Mouse (Mus musculus) cerebral cortex, adult 2 months (tissue): ENCODE measurements around the gene Gm45261.

Experiments used
- WGBS: fragments of 180-500 bp; shearing (Covaris S2); methylation state at CpG from one replicate; pipeline ENCODE4 v1.1.7; 2018; 5-methylcytosine and 5-hydroxymethylcytosine counted together

Gene Gm45261

DNA sequence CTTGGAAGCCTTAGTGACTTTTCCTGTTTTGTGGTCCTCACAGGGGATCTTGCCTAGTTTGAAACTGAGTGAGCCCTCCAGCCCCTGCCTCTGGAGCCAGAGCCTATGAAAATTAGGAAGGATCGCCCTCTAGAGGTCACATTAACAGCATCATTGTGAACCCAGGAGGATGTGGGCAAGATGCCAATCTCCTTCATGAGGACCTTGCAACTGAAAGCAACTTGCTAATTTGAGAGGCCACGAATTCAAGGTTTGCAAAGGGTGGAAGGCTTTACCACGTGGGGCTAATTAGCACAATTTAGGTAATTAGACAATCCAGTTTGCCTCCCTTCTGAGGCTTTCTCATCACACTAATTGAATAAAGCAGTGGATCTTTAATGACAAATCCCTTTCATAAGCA is 52.7 kb downstream of the Gm45261 start:
- 12% methylated on average over 3 of the region's 3 CpGs for WGBS

DNA sequence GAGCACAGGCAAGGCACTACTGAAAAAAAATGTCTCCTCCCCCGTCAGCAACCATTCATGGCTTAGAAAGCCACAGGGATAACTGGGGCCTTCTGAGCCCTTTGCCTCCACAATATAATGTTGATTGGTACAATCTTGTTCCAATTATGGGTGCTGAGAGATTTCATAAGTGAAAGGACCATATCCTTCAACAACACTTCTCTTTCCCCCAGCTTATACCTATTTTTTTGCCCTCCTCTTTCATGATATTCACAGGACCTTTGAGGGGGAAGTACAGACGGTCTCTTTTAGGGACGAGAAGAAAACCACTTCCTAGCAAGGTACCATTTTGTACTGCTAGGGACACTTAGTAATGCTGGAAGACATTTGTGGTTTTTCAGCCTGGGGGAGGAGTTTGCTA is 57.1 kb downstream of the Gm45261 start:
- 90% methylated on average over 3 of the region's 3 CpGs for WGBS

DNA sequence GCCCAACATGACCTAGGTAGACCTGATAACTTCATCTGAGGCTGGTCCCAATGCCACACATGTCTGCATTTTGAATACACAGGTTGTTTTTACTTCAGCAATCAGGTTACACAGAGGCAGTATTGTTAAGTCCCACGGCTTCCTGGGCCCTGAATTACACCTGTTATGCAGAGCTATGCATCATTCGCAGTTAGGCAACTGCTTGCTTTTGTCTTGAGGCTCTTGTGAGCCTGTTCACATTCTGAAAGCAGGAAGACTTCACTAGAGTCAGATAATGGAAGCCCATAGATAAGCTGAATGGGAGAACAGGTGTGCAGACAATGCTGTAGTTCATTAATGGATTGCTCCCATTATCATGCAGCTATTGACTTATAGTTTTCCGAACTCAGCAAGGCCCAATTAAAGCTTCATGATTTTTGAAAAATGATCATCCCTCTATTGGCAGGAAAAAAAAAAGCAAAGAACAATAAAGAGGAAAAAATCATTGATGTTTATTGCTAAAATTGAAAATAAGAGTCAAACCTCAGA is 57.8 kb downstream of the Gm45261 start:
- 86% methylated on average over 3 of the region's 3 CpGs for WGBS

DNA sequence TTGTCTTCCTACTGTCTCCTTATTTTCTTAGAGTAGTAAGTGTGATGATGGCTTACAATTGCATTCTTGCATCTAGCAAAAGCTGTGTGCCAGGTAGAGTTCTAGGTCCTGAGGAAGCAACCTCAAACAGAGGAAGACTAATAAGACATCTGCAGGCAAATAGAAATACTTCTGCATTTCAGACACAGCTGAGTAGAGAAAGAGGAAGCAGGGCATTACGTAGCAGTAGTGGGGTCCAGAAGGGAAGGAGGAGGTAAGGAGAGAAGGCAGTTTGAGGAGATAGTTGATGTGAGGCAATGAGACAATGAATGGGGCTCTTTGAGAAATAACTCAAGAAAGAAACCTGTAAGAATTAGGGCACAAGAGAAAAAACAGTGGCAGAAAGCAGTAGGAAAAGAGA is 59.3 kb downstream of the Gm45261 start:
- 96% methylated on average over 1 of the region's 1 CpGs for WGBS
